Mouse (Mus musculus) frontal cortex, postnatal 14 days (tissue): Measurements from ENCODE around the gene Slc15a4.

ENCODE experiments used
- DNase-seq, 2 experiments: peaks; one replicate each; pipeline ENCODE4 v3.0.0; 2022; ENCODE audit warnings: low spot score in 2 of 2

Slc15a4 gene

DNA sequence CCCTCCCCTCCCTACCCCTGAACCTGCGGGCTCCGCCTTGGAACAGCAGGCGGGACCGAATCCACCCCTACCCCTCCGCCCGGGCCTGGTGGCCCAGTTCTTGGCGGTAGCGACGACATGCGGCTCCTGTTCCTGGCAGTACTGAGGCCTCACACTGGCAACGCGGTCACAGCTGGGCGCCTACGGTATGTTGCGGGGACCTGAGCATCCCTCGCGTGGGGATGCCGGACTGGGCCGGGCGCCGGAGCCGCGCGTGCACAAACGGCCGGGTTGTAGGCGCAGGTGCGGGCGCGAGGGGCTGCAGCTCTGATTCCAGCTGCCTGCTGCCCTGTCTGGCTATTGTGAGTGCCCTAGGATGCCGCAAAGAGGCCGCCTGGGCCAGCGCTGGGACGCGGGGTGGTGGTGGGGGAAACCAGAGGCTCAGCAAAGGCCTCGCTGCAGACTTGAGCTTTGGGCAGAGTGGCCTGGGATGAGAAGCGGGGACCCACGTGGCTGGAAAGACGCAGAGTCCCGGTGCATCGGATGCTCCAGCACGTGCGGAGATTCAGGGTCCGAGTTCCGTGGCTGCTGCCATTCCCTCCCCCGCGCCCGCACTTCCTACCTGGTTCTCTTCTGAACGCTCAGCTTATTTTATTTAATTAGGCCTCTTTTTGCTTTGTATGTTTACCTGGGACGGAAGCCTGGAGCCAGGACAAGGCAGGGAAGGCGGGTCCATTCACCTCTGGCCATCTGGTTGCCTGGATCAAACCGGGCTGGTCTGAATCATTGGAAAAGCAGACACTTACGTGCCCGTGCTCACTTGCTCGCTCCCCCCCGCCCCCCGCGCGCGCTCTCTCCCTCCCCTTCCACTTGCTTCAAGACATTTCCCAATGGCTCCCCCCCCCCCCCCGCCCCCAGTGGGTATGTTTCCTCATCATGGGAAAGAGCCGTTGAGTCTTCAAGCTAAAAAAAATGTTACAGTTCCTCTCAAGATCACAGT, at the start of gene Slc15a4, which contains the start of gene Glt1d1:
TSS of gene Slc15a4 (minus strand) at position 731 of the 979 bp plus-strand sequence.
TSS of gene Glt1d1 (plus strand) at position 96 of the 979 bp plus-strand sequence.
- peak in 1 of 2 experiments; percentile 24 for DNase-seq

DNA sequence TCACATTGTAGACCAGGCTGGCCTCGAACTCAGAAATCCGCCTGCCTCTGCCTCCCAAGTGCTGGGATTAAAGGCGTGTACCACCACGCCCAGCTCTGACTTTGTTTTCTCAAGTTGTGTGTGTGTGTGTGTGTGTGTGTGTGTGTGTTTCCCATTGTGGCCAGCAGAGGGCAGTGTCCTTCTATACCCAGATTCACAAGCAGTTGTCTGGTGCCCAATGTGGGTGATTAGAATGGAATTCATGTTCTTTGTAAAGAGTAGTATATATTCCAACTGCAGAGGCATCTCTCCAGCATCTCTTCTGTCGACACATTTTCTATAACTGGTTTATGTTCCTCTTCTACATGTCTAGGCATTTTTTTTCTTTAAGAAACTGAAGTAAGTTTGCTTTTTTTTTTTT, 45.8 kb upstream of the Slc15a4 start:
- no peak for DNase-seq

DNA sequence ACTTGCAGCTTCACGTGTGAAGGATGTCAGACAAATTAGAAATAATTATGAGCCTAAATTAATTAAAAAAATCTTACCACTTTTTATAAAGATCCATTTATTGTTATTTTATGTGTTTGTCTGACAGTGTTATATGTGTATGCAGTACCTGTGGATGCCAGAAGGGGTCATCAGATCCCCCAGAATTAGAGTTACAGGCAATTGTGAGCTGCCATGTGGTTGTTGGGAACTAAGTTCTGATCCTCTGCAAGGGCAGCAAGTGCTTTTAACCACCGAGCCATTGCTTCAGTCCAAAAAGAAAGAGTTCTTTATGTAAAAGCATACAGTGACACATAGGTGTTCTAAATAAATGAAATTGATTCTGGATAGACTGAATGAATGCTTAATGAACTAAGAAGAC, 44.9 kb upstream of the Slc15a4 start:
- no peak for DNase-seq

DNA sequence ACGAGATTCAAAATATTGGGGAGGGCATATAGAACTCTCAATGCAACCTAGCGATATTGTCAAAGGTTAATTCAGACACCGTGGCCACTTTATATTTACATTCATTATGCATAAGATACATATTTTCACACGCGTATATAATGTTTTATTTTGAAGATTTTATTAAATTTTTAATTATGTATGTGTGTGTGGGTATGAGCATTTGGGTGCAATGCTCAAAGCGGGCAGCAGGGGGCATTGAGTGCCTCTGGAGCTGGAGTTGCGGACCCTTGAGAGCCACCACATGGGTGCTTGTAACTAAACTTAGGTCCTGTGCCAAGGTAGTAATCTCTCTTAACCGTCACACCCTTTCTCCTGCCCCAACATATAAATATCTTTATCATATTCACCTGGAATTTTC, 41.2 kb upstream of the Slc15a4 start:
- no peak for DNase-seq

DNA sequence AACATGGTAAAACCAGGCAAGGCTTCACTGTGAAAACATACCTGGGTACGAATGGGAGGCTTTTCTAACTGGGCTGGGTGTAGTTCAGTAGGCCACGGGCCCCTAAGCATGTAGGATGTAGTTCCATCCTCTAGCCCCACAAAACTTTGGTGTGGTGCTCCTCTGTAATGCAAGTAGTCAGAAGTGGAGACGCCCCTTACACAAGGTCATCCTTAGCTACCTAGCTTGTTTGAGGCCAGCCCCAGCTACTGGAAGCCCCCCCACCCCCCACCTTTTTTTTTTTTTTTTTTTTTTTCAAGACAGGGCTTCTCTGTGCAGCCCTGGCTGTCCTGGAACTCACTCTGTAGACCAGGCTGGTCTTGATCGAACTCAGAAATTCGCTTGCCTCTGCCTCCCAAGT, 28.3 kb upstream of the Slc15a4 start:
- no peak for DNase-seq

DNA sequence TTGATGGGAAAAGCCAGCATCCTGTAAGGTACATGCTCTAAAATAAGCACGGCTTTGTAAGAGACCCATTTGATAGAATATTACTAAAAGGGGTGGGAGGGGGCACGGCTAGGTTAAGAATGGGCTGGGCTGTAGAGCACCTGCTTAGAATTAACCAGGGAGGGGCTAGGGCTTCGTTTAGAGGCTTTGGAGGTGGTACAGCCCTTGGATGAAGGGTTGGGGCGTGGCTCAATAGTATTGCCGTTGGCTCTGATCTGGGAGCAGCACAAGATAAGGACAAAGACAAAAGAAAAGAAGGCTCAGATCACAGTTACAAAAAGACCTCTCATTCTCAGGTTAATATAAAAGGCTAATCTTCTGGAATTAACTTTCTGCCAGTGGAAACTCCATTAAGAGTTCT, 27.6 kb upstream of the Slc15a4 start:
- DNase-seq: no peak

DNA sequence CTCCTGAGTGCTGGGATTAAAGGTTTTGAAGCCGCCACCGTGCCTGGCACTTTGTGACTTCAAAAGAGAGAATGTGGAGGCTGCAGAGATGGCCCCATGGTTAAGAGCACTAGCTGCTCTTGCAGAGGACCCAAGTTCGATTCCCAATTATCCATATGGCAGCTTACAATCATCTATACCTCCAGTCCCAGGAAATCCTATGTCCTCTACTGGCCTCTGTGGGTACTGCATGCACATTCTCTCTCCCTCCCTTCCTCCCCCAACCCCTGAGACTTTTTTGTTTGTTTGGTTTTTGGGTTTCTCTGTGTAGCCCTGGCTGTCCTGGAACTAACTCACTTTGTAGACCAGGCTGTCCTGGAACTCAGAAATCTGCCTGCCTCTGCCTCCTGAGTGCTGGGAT, 26.6 kb upstream of the Slc15a4 start:
- no peak for DNase-seq

DNA sequence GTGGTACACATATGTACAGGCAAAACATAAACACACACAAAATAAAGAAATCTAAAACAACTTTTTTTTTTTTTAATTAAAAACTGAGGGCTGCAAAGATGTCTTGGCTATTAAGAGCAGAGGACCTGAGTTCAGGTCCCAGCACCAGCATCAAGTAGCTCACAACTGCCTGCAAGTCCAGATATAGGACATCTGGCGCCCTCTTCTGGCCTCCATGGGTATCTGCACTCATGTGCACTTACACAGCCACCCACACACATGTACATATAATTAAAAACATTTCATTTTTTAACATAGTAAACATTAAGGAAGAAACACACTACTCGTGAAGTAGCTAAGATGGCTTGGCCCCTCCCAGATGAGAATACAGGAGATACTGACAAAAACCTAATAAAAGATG, 25.6 kb upstream of the Slc15a4 start:
- no peak for DNase-seq

DNA sequence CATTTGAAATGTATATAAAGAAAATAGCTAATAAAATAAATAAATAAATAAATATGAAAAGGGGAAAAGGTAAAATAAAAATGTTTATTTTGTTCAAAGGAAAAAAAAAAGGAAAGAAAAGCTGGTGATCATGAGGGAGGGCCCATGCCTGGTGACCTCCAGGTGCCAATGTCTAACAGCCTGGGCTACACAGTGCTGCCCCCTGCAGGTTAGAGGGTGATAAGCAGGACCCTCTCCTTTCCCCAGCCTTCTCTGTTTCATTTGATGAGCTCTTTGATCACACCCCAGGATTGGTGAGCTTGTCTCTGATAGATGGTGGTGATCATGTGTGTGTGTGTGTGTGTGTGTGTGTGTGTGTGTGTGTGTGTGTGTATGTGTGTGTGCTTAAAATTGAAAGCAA, 16.4 kb upstream of the Slc15a4 start:
- DNase-seq: no peak

DNA sequence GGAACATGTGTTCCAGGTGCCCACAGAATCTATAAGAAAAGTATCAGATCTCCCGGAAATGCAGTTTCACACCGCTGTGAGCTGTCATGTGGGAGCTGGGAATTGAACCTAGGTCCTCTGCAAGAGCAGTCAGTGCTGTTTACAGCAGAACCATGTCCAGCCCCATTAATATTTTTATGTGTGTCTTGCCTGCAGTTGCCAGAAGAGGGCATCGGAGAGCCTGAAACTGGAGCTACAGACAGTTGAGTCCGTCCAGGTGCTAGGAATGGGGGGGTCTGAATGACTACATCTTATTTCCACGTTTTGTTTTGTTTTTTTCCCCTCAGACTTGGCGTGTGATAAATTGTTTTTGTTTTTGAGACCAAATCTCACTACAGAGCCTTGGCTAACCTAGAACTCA, 15.3 kb upstream of the Slc15a4 start:
- peak in 1 of 2 experiments; percentile 20 for DNase-seq

DNA sequence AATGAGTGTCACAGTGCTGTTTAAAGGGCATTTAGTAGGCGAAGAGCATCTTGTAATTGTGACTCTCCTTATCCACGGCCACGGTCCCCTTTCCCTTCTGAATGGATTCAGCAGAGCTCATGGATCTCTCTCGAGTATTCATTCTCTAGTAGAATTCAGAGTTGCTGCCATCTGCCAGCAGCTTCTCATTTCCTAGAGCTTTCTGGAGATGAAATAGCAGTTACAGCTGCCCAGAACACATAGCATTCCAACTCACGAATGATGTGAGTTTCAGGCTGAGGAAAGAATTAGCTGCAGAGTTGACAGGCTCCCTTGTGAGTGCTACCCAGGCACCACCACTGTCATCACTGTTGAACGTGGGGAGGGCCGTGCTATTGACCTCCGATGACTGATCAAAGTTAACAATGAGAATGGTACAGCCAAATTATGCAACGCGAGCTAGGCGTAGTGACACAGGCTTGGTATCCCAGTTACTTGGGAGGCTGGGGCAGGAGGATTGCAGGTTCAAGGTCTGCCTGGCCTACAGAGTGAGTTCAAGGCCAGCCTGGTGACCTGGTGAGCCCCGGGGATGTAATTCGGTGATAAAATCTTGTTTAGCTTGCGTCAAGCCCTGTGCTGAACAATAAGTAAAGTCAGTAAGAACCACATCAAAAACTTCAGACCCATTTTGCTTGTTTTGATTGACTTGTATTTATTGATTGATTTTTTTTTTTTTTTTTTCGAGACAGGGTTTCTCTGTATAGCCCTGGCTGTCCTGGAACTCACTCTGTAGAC, 8.7 kb upstream of the Slc15a4 start:
- no peak for DNase-seq

DNA sequence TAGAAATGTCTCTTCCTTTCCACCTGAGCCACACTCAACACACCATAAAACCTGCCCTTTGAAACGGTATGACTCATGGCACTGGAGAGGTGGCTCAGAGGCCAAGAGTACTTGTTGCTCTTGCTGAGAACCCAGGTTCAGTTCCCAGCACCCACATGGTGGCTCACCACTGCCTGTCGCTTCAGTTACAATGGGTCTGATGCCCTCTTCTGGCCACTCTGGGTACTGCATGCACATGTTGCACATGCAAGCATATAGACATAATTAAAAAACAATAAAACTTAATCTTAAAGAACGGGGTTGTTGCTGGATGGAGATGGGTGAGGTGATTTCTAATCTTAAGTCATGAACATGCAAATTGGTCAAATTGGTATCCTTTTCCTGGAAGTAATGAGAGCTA, 7.7 kb upstream of the Slc15a4 start:
- no peak for DNase-seq

DNA sequence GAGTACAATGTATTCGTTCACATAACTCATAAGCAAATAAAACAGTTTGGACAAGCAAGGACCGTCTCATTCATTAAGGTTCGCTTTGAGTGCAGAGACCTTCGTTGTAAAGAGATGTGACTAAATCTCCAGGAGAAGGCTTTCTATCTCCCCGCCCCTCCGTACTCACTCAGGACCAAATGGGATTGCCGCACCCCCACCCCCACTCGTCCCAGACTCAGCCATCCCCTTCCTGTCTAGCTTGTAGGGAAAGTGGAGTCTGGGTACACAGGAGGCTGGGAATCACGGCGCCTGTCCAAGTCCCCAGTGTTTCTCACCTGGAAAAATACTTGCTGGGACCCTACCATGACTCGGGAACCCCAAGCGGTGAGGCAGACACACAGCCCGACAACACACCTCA, 6.9 kb upstream of the Slc15a4 start:
- DNase-seq: no peak

DNA sequence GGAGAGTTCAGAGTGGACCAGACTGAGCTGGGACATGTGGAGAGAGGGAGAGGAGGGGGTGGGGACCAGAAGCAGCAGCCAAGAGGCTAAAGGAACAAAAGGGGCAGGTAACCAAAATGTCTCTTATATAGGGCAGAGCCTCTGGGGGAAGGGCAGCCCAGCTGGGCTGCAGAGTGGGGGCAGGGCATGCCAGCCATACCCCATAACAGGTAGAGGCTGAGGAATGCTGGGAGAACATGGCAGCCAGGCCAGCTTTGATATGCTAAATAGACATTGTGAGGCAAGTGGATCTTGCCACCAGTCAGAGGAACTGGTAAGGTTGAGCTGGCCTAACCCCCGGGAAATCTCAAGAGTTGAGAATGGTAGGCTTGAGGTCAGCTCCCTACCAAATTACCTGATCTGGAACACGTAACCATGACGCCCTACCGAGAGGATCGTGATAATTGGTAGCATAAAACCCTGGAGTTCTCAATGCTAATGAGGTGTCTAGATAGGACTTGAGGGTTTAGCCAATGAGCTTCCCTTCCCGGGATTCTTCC, 6.4 kb upstream of the Slc15a4 start:
- no peak for DNase-seq

DNA sequence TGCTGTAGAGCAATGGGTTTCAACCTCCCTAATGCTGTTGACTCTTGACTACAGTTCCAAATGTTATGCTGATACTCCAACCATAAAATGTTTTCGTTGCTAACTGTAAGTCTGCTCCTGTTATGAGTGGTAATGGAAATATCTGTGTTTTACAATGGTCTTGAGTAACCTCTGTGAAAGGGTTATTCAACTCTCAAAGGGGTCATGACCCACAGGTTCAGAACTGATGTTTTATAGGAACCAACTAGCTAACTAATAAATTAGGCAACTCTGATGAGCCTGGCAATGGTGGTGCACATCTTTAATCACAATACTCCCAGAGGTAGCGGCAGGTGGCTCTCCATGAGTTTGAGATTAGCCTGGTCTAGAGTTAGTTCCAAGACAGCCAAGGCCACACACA, 5.5 kb upstream of the Slc15a4 start:
- DNase-seq: no peak

DNA sequence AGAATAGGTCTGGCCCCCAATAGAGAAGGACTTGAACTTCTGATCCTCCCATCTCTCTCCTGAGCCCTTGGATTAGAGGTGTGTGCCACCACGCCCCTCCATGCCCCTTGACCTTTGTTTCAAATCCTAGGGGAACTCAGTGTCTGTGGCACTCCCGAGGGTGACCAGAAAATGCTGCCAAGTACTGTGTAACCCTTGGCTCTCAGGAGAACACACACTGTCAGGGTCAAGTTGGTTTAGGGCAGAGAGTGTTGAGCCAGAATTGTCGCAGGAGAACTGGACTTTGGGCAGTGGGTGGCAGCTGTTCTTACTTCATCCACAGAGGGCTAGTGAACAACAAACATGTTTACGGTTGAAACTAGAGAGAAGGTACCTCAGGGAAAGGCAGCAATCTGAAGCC, 4.9 kb upstream of the Slc15a4 start:
- DNase-seq: no peak

DNA sequence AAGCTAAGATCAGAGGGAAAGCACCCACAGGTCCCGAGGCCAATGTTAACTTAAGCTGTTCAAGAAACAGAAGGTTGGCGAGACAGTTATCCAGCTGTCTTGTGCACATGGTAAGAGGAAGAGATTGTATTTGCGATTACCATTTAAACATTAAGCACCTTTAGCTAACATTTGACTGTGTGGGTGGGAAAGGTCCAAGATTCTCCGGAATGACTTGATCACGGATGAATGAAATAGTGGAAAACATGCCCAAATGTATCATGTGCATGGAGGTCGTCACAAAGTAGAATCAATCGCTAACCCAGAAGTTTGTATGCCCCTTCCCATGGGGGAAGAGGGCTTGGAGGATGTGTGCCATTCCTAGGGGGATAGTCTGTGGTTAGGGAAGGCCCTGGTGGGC, 969 bp upstream of the Slc15a4 start:
- no peak for DNase-seq

DNA sequence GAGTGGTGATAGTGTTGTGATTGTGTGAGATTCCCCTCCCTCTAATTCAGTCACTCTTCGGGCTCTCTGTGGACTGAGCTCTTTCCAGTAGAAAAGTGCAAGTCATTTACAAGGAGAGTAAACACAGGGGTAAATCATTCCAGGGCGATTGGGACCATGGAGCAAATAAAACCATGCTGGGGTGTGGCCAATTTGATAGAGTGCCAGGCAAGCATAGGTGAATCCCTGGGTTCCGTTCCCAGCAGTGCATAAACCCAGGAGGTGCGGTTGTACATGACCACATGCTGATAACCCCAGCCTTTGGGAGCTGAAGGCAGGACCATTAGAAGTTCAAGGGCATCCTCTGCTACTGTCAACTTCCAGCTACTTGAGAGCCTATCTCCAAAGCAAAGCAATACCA, 491 bp upstream of the Slc15a4 start:
- DNase-seq: no peak

DNA sequence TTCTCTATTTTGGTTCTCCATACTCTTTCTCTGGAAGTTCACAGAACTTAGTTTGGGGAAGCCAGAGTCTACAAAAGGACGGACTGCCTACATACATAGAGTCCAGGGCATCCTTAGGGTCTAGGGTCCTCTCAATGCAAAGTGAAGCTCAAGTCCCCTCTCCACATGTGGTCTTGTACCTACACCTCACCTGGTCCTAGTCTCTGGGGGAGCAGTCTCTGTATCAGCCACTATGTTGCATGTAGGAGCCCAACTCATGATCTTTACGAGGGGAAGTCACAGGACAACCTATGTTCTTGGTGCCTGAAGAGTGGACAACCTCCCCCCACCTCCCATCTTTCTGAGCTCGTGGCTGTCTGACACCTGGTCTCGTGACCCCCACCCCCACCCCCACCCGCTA, 1.0 kb downstream of the Slc15a4 start:
- no peak for DNase-seq

DNA sequence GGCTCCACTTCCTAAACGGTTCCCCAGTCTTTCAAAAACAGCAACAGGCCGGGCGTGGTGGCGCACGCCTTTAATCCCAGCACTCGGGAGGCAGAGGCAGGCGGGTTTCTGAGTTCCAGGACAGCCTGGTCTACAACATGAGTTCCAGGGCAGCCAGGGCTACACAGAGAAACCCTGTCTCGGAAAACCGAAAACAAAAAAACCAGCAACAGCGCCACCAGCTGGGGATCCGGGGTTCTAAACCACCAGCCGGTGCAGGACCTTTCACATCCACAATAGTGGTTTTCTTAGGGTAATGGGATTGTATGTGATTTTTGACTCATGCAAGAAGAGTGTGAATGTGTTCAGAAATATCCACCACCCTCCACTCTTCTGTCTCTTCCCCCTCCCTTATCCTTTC, 5.5 kb downstream of the Slc15a4 start:
- no peak for DNase-seq

DNA sequence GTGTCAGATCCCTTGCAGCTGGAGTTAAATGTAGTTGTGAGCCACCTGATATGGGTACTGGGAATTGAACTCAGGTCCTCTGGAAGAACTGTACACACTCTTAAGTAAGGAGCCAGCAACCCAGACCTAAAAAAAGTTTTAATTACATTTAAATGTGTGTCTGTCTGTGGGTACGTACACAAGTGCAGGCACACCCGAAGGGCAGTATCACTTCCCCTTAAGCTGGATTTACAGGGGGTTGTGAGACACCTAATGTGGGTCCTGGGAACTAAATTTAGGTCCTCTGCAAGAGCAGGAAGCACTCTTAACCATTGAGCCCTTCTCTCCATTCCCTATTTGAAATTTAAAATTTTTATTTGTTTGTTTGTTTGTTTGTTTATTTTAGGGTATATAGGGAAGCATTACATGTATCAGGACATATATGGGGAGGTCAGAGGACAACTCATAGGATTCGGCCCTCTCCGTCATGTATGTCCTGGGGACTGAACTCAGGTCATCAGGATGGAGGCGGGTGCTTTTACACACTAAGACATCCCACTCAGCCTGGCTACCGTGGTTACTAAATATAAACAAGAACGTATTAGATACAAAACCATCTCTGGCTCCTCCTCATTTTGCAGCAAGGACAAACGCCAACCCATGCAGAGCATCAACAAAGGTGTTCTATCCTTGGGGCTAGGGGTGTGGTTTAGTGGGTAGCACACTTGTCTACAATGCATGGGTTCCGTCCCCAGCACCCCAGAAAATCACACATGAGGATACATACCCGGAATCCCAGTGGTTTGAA, 8.1 kb downstream of the Slc15a4 start:
- no peak for DNase-seq

DNA sequence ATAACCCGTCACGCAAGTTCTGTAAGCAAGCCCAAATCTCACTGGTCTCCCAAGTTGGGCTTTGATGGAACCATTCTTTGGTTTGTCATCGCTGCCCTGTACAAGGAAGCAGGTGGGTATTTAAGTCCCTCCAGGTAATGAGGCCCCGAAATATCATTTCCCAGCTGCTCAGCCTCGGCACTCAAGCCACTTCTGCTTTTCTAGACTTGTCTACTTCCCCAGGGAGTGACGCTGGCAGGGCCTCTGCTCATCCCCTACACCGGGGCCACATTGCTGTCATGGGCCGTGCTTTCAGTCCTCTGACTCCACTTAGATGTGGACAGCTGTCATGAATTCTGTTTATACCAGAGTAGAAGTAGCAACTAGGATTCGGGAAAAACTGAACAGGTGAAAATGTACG, 11.6 kb downstream of the Slc15a4 start:
- no peak for DNase-seq
